Mouse (Mus musculus): ENCODE data around the gene Gnrhr. TPM values are rescaled to one million over a fixed set of nuclear protein-coding genes. Genes with fewer than 3 reads are reported as not detected.

The Gnrhr gene
- total RNA-seq (2021): not detected

GRCm38 (mm10) chr5:86197801-86198200 lies at the start of gene Gnrhr:
Gene Gnrhr, minus strand, starts transcription at chr5:86197901.
- DNase-seq: no peak

GRCm38 (mm10) chr5:86246559-86246958 lies 48.9 kb upstream of the Gnrhr start:
- no peak for DNase-seq

- no peak for DNase-seq
These were observed 47.2 kb upstream of the Gnrhr start for GRCm38 (mm10) chr5:86244880-86245279.

GRCm38 (mm10) chr5:86244275-86244674 lies 46.6 kb upstream of the Gnrhr start:
- DNase-seq: no peak

GRCm38 (mm10) chr5:86227156-86227853 lies 29.6 kb upstream of the Gnrhr start:
- DNase-seq: no peak

- DNase-seq: no peak
These were observed 6.3 kb downstream of the Gnrhr start for GRCm38 (mm10) chr5:86191356-86191755.

GRCm38 (mm10) chr5:86190770-86191169 lies 6.9 kb downstream of the Gnrhr start:
- DNase-seq: peak; percentile 27

- no peak for DNase-seq
These were observed 7.4 kb downstream of the Gnrhr start for GRCm38 (mm10) chr5:86190290-86190689.

GRCm38 (mm10) chr5:86187441-86187840 lies 10.3 kb downstream of the Gnrhr start:
- no peak for DNase-seq

- no peak for DNase-seq
These were observed 23.9 kb downstream of the Gnrhr start for GRCm38 (mm10) chr5:86173778-86174177.

- DNase-seq: peak; percentile 99
These were observed 25.1 kb downstream of the Gnrhr start, which contains the start of gene Uba6 for GRCm38 (mm10) chr5:86172449-86173161. Gene Uba6, minus strand, starts transcription at chr5:86172803.

- DNase-seq: no peak
These were observed 25.6 kb downstream of the Gnrhr start for GRCm38 (mm10) chr5:86172088-86172448.

Other genes starting within 250 kb of the Gnrhr start
- 10 to 100 TPM; 16.6 to 19.0 TPM for gene Cenpc1, start 132.3 kb downstream of the Gnrhr start, total RNA-seq (2021)
- under 1 TPM in 1 of 2 experiments, not detected in 1; 0.19 TPM for gene Stap1, start 126.2 kb downstream of the Gnrhr start, total RNA-seq (2021)
- gene Uba6, start 25.1 kb downstream of the Gnrhr start, total RNA-seq (2021): 1 to 10 TPM; 9.0 to 9.4 TPM
- not detected for gene Tmprss11c, start 91.4 kb upstream of the Gnrhr start, total RNA-seq (2021)
- not detected for gene Tmprss11d, start 175.5 kb upstream of the Gnrhr start, total RNA-seq (2021)